Mouse (Mus musculus): ENCODE results near the gene Olfr123.

DNA sequence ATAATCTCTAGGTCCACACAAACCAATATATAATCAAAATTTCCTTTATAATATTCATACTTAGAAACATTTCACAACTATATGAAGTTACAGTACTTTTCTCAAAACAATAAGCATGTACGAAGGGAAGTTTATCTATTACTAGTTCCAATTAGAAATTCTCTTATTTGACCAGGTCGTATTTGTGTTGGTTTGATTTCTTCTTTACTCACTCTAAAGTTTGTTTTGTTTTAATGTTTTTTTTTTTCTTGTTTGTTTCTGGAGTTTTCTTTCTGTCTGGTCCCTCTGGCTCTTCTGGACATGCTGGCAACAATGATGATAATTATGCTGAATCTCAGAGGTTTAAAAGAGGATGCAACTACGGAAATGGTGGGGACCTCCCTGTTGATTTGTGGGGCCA lies 6.3 kb downstream of the Olfr123 start, which contains the start of gene Olfr124:
- TF ChIP-seq CTCF (IDR thresholded peaks at IDR 0.05; ENCODE audit: extremely low read depth, insufficient read length, insufficient replicate concordance, low read depth, low read length), result no peak
- TF ChIP-seq POLR2A (IDR thresholded peaks at IDR 0.05; ENCODE audit: low read depth, low read length), result no peak

Data from small intestine, adult 2 months (tissue).